Mouse (Mus musculus): ENCODE results near the gene Dpy19l3. TPM values are rescaled to one million over a fixed set of nuclear protein-coding genes. Genes with fewer than 3 reads are reported as not detected.

The Dpy19l3 gene
- polyA plus RNA-seq, 1 experiment from 2014 or later = 23.8 TPM

DNA sequence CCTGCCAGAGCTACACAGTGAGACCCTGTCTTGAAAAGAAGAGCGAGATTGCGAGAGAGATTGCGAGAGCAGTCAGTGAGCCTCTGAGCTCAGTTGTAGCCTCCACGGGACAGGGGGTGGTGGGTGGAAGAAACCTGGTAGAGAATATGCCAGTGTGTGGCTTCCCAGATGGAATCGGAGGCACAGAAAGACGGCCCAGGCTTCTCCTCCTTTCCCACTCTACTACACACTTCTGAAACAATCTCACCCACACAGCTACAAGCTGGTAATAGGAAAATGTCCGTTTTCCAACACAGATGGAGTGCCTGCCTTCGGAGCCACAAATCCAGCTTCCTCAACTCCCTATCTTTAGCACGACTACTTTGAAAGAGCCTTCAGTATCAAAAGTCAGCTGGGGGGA is 9.5 kb downstream of the Dpy19l3 start:
- Histone ChIP-seq H3K27ac (no peak overlapping the region), H3K36me3 (peaks cover 52% of the 10 kb centered on the region), H3K4me3 (no peak overlapping the region), H3K27me3 (ENCODE audit: insufficient read depth, poor library complexity, severe bottlenecking) (no peaks in the 10 kb centered on the region), H3K9me3 (no peaks in the 10 kb centered on the region), H3K4me1 (0 out of 2 replicates have a peak, but pooled peaks cover 2% of the 10 kb centered on the region)
- WGBS = 84% methylated on average over 9 of the region's 9 CpGs
- DNase-seq (ENCODE audit: low spot score) = no peak

DNA sequence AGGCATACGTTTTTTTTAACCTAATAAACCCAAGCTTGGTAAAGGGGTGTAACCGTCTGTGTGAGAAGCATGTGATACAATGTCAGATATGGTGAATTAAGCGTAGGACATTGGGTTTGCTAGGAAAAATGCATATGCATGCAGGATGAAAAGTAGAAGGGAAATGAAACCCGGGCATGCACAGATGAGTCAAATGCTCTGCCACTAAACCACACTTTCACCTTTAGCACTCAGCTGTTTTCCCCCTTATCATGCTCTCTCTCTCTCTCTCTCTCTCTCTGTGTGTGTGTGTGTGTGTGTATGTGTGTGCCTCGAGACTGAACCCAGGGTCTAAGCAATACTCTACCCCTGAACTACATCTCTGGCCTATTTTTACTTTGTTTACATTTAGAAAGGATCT is 11.9 kb downstream of the Dpy19l3 start:
- H3K27me3 ChIP-seq (ENCODE audit: insufficient read depth, poor library complexity, severe bottlenecking) = no peaks in the 10 kb centered on the region
- no peaks in the 10 kb centered on the region for H3K9me3 ChIP-seq
- WGBS = 71% methylated on average over 5 of the region's 5 CpGs
- peaks cover 46% of the 10 kb centered on the region for H3K36me3 ChIP-seq
- H3K4me1 ChIP-seq = 0 out of 2 replicates have a peak, but pooled peaks cover 2% of the 10 kb centered on the region
- DNase-seq (ENCODE audit: low spot score) = no peak
- H3K4me3 ChIP-seq = no peak overlapping the region
- H3K27ac ChIP-seq = no peak overlapping the region

DNA sequence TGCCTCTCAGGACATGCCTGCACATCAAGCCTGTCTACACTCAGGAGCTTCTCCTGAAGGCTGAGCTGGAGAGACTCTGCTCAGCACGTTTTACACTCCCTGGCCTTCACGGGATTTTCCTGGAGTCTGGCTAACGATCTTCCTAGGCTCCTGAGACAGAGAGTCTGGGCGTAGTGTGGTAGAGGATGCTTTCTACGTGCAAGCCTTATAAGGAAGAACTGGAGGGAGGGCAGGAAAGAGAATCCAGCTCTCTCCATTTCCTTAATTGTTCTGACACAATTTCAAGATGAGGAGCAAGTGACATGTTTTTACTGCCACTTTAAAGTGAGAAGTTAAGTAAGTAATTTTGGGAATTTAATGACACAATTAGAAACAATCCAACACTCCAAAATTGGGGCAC is 12.4 kb downstream of the Dpy19l3 start:
- no peak for DNase-seq (ENCODE audit: low spot score)
- H3K4me3 ChIP-seq = no peak overlapping the region
- H3K27me3 ChIP-seq (ENCODE audit: insufficient read depth, poor library complexity, severe bottlenecking) = no peaks in the 10 kb centered on the region
- H3K36me3 ChIP-seq = peaks cover 42% of the 10 kb centered on the region
- 0 out of 2 replicates have a peak, but pooled peaks cover 2% of the 10 kb centered on the region for H3K4me1 ChIP-seq
- 50% methylated on average over 5 of the region's 5 CpGs for WGBS
- no peak overlapping the region for H3K27ac ChIP-seq
- H3K9me3 ChIP-seq = no peaks in the 10 kb centered on the region

DNA sequence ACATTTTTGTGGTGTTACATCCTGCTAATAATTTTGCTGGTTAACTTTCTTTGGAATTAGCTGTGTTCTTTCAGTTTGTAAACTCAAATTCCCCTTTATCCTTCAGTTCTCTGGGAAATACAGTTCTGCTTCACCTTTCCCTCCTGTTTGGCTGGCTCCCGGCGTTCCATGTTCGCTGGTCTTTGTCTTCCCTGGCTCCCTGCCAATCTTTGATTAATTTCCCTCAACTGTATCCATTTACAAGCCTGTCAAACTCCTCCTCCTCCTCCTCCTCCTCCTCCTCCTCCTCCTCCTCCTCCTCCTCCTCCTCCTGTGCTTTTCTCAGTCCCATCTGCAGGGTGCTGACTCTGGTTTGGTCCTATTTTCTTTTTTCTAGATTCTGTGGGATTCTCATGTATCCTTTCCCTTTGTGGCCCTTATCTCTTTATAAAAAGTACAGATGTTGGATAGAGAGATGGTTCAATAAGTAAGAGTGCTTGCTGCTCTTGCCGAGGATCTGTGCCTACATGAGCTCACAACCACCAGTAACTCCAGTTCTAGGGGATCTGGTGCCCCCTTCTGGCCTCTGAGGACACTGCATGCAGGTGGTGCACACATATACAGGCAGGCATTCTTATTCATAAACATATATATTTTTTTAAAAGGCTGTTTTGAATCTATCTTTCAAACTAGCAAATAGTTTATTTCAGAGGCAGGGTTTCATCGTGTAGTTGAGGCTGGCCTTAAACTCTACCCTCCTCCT is 13.6 kb downstream of the Dpy19l3 start:
- no peaks in the 10 kb centered on the region for H3K9me3 ChIP-seq
- DNase-seq (ENCODE audit: low spot score) = no peak
- 87% methylated on average over 5 of the region's 5 CpGs for WGBS
- H3K27me3 ChIP-seq (ENCODE audit: insufficient read depth, poor library complexity, severe bottlenecking) = no peaks in the 10 kb centered on the region
- no peak overlapping the region for H3K27ac ChIP-seq
- H3K4me1 ChIP-seq = 0 out of 2 replicates have a peak, but pooled peaks cover 2% of the 10 kb centered on the region
- no peak overlapping the region for H3K4me3 ChIP-seq
- H3K36me3 ChIP-seq = peaks cover 30% of the 10 kb centered on the region

DNA sequence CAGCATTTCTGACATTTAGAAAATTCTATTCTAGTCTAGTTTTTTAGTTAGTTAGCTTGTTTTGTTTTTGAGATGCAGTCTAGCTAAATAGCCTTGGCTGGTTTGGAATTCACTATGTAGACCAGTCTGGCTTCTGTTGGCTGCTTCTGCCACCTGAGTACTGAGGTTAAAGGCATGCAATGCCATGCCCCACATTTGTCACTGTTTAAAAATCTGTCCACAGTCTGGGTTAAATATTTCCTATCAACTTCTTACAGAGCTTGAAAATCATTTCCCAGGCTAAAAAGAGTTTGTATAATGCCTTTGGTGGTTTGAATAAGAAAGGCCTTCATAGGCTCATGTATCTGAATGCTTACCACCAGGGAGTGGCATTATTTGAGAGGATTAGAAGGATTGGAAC is 15.4 kb downstream of the Dpy19l3 start:
- Histone ChIP-seq H3K27ac (no peak overlapping the region), H3K9me3 (no peaks in the 10 kb centered on the region)
- no peak for DNase-seq (ENCODE audit: low spot score)

DNA sequence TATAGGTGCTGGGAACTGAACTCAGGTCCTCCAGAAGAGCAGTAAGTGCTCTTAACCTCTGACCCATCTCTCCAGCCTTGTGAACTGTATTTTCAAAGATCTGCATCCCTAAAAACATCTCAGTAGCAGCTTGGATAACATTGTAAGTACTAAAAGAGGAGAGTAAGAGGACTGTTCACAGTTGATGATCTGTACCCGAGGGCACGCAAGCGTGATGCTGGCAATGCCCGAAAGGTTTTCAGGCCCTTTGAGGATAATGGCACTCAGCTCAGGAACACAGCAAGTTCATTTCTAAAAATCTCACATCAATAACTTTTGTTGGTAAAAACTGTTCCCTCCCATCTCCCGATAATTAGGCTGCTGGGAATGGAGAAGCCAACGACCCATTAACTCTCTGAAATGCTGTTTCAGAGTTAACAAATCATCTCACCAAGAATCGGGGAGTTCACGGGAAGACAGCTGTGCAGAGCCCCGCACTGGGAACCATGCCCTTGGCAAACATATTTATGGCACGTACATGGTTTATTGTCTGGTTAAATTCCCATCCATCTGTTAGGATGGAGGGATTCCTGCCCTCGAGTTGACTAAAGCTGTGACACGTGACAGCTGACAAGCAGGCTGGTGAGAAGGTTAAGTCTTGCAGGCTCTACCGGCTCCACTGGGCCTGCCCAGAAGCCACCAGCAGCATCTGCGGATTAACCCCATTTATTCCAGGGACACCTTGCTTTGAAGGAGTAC is 20.8 kb downstream of the Dpy19l3 start:
- H3K27me3 ChIP-seq (ENCODE audit: insufficient read depth, poor library complexity, severe bottlenecking) = no peaks in the 10 kb centered on the region
- H3K4me3 ChIP-seq = no peak overlapping the region
- peaks cover 28% of the 10 kb centered on the region for H3K36me3 ChIP-seq
- H3K9me3 ChIP-seq = no peaks in the 10 kb centered on the region
- H3K27ac ChIP-seq = no peak overlapping the region
- H3K4me1 ChIP-seq = no peaks in the 10 kb centered on the region
- 84% methylated on average over 14 of the region's 14 CpGs for WGBS
- DNase-seq (ENCODE audit: low spot score) = no peak

More for the DNA sequence above, 15.4 kb downstream of the Dpy19l3 start:
- Histone ChIP-seq H3K4me1 (no peaks in the 10 kb centered on the region), H3K27me3 (ENCODE audit: insufficient read depth, poor library complexity, severe bottlenecking) (no peaks in the 10 kb centered on the region), H3K36me3 (peaks cover 36% of the 10 kb centered on the region), H3K4me3 (no peak overlapping the region)

DNA sequence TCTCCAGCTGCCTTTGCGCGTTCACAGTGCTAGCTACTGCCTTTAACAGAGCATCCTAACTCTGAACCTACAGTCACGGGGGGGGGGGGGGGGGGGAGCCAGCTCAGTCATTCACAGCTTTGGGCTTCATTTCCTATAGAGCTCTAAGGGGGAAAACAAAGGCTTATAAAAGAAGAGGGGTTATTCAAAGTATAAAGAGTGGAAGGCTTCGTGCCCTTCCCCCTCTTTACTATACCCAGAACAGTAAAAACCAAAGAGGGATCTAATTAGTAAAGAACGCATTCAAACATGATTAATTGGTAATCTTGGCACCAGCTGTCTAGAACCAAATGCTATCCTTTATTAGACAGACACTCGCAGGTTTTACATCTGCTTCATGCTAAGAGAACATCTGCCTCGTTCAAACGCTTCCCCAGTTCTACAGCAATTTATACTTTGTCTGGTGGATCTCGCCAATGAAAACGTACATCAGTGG is 21.6 kb downstream of the Dpy19l3 start:
- no peak overlapping the region for H3K4me3 ChIP-seq
- 89% methylated on average over 10 of the region's 10 CpGs for WGBS
- no peaks in the 10 kb centered on the region for H3K27me3 ChIP-seq (ENCODE audit: insufficient read depth, poor library complexity, severe bottlenecking)
- no peak overlapping the region for H3K27ac ChIP-seq
- no peak for DNase-seq (ENCODE audit: low spot score)
- H3K9me3 ChIP-seq = no peaks in the 10 kb centered on the region
- H3K4me1 ChIP-seq = no peaks in the 10 kb centered on the region
- H3K36me3 ChIP-seq = peaks cover 25% of the 10 kb centered on the region

DNA sequence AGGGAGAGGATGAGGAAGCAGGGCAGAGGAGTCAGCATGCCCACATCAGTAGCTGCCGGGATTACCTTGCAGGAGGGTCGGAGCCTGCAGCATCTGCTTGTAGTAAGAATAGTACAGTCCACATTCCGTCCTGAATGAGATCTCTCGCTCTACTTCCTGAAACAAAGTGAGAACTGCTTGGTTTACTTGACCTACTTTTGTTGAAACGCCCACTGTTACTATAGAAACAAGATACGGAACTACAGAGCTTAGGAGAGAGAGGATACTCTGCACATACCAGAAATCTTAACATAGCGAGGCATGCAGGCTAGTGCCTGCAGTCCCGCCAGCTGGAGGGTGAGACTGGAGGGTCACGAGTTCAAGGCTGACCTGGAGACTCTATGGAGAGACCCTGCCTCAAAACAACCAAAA is 24.6 kb downstream of the Dpy19l3 start:
- peaks cover 29% of the 10 kb centered on the region for H3K36me3 ChIP-seq
- H3K9me3 ChIP-seq = no peaks in the 10 kb centered on the region
- no peak overlapping the region for H3K27ac ChIP-seq
- H3K4me3 ChIP-seq = no peak overlapping the region
- no peaks in the 10 kb centered on the region for H3K4me1 ChIP-seq
- H3K27me3 ChIP-seq (ENCODE audit: insufficient read depth, poor library complexity, severe bottlenecking) = no peaks in the 10 kb centered on the region
- no peak for DNase-seq (ENCODE audit: low spot score)
- 64% methylated on average over 9 of the region's 9 CpGs for WGBS

DNA sequence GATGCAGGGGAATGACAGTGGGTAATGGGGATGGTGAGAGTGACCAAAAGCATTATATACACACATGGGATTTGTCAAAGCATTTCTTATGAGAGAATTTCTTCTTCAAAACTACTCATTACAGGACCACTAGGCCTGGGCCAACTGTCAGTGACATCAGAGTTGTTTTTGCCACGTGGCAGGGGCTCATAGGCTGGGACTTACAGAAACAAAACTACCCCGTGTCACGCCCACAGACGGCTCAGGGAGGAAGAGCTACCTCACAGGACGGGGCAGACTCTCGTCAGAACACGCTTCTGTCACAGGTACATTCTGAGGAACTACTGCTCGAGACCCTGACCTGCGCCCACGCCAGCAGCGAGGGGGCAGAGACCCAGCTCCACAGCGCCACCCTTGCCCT is 25.9 kb downstream of the Dpy19l3 start:
- Histone ChIP-seq H3K4me3 (no peak overlapping the region), H3K27me3 (ENCODE audit: insufficient read depth, poor library complexity, severe bottlenecking) (no peaks in the 10 kb centered on the region), H3K4me1 (no peaks in the 10 kb centered on the region), H3K36me3 (peaks cover 33% of the 10 kb centered on the region), H3K9me3 (no peaks in the 10 kb centered on the region), H3K27ac (no peak overlapping the region)
- DNase-seq (ENCODE audit: low spot score) = no peak
- WGBS = 96% methylated on average over 12 of the region's 12 CpGs

DNA sequence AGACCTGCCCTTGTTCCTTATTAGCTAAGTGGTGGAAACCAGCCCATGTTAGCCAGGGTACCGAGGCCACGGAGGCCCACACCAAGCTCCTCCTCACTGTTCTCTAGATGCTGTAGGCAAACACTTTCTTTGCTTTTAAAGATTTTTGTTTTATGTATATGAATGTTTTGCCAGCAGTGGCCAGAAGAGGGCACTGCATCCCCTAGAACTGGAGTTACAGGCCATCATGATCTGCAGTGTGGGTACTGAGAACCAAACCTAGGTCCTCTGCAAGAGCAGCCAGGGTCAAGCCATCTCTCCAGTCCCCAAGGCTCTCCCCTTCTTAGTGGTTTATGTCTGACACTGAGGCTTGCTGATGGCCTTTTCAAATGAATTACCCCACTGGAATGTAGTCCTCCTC is 31.2 kb downstream of the Dpy19l3 start:
- WGBS = 92% methylated on average over 2 of the region's 2 CpGs
- H3K27me3 ChIP-seq (ENCODE audit: insufficient read depth, poor library complexity, severe bottlenecking) = no peaks in the 10 kb centered on the region
- H3K27ac ChIP-seq = no peak overlapping the region
- no peaks in the 10 kb centered on the region for H3K9me3 ChIP-seq
- H3K4me1 ChIP-seq = no peaks in the 10 kb centered on the region
- H3K4me3 ChIP-seq = no peak overlapping the region
- DNase-seq (ENCODE audit: low spot score) = no peak
- H3K36me3 ChIP-seq = peaks cover 58% of the 10 kb centered on the region

DNA sequence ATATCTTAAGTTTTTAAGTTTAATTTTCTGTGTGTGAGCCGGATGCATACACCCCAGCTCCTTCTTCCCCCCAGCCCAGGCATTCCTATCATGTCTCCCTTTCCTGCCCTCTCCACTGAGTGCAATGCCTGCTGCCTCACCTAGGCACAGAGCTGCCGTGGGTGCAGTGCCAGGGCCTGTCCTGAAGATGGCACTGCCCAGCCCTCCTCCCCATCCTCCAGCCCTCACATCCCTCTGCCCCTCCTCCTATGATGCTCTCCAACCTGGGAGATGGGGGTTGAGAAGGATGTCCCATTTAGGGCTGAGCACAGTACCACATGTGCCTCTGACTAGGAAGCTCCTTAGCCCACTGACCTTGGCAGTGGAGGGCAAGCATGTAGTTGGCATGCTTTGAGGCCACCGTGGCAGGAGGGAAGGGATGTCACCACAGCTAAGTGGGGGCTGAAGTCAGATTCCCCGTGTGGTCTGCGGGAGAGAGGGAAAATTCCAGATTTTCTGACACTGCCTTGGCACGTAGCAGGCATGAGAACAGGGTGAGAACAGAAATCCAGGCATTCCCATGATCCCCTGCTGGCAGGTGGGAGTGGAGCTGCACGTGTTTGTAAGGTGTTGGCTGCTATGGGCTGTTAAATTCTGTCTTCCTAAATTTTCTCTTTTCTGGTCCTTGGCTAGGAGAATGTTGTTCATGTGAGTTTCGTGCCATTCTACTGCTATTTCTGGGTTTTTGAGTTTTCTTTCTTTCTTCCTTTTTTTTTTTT is 35.7 kb downstream of the Dpy19l3 start:
- no peak for DNase-seq (ENCODE audit: low spot score)
- no peaks in the 10 kb centered on the region for H3K9me3 ChIP-seq
- 85% methylated on average over 8 of the region's 8 CpGs for WGBS
- no peak overlapping the region for H3K27ac ChIP-seq
- no peaks in the 10 kb centered on the region for H3K4me1 ChIP-seq
- no peak overlapping the region for H3K4me3 ChIP-seq
- H3K27me3 ChIP-seq (ENCODE audit: insufficient read depth, poor library complexity, severe bottlenecking) = no peaks in the 10 kb centered on the region
- peaks cover 51% of the 10 kb centered on the region for H3K36me3 ChIP-seq

DNA sequence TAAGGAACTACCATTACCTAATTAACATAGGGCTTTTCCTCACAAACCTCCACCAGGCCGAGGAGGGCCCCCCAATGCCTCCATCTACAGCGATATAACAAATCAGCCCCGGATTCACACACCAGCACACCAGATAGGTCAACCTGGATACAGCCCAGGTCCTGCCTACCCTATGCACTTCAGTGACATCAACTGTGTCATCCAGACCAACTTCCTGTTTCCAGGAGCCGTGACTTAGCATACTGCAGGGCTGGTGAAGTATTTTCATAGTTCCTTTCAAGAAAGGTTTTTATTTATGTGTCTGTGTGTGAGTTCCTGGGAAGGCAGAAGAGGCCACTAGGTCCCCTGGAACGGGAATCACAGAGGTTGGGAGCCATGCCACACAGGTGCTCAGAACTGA is 43.9 kb downstream of the Dpy19l3 start:
- Histone ChIP-seq H3K9me3 (no peaks in the 10 kb centered on the region), H3K27ac (no peak overlapping the region), H3K4me3 (no peak overlapping the region), H3K4me1 (no peaks in the 10 kb centered on the region), H3K27me3 (ENCODE audit: insufficient read depth, poor library complexity, severe bottlenecking) (no peaks in the 10 kb centered on the region), H3K36me3 (peaks cover 28% of the 10 kb centered on the region)
- no peak for DNase-seq (ENCODE audit: low spot score)
- WGBS = 84% methylated on average over 5 of the region's 5 CpGs

DNA sequence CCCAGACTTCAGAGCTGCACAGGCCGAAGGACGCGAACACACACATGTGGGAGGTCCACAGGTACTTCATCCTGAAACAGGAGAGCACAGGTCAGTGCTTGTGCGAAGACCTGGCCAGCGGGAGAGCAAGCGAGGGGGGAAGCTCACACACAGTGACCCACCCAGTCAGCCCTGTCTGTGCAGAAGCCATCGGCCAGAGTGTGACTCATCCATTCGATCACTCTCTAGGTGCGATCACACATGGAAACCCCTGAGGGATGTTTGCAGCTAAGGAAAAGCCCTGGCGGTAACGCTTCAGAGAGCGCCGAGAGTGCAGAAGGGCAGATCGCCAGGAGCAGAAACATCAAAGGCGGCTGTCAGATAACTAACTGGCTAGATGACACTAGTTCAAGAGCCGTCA is 46.2 kb downstream of the Dpy19l3 start:
- Histone ChIP-seq H3K36me3 (peaks cover 20% of the 10 kb centered on the region), H3K27me3 (ENCODE audit: insufficient read depth, poor library complexity, severe bottlenecking) (no peaks in the 10 kb centered on the region), H3K4me3 (no peak overlapping the region), H3K27ac (no peak overlapping the region), H3K9me3 (no peaks in the 10 kb centered on the region), H3K4me1 (no peaks in the 10 kb centered on the region)
- 72% methylated on average over 16 of the region's 16 CpGs for WGBS
- DNase-seq (ENCODE audit: low spot score) = no peak

Measured in heart, embryonic 10.5 days (tissue).